Mouse (Mus musculus): ENCODE measurements at regions not wholly inside any gene's neighbourhood (a gene's known extent, or its start where the extent isn't known, plus 50 kb on each side); places are given as distances from the start of the nearest gene placed in this dataset.
A peak's percentile ranks its signal among the peaks of the same experiment; 100 is the strongest.

DNA sequence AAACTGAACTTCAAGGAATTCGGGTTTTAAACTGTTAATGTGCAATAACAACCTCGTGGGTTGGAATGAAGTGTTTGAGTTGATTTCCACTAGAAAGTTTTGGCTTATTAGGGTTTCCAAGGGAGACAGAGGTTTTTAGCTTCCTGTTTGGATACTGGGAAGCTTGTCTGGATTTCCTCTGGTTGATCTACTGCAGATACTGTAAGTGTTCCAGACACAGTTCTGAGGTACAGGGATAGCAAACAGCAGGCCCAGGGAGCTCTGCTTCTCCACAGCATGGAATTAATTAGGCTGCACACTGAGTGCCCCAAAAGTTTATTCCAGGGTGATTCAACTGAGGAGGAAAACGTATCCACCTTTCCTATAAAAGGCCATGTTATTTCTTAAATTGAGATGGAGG lies 381.0 kb upstream of the Mpdz start:
- DNase-seq: no peak

DNA sequence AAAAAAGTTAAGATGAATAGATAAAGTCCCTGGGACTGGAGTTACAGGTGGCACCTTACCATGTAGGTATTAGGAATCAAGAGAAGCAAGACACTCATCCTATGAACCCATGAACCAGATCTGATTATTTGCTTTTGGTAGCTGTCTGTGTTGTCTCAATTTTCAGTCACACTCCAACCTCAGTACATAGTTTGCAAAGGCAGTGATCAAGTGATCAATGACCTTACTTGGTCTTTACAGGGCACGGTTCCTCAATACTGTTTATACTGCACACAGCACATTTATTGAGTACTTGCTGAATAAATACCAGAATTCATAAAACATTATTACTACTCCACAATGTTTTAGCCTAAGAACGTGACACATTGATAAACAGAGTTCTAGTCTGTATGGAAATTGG lies 346.7 kb upstream of the Mpdz start:
- no peak for DNase-seq

DNA sequence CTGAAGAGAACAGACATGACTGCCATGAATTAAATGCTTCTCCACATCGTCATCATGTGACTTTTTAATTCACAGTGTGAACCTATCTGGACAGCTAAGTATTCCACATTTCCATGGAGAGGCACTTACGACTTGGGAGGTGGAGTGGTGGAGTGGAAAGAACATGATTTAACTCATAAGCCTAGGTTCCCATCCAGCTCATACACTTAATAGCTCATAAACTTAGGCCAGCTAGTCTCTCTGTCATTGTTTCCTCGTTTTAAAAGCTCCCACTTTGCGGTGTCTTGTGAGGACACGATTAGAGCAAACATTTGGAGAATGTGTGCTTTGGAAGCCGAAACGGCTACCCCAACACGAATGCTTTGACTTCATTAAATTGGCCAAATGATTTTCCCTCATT lies 346.0 kb upstream of the Mpdz start:
- DNase-seq: no peak

DNA sequence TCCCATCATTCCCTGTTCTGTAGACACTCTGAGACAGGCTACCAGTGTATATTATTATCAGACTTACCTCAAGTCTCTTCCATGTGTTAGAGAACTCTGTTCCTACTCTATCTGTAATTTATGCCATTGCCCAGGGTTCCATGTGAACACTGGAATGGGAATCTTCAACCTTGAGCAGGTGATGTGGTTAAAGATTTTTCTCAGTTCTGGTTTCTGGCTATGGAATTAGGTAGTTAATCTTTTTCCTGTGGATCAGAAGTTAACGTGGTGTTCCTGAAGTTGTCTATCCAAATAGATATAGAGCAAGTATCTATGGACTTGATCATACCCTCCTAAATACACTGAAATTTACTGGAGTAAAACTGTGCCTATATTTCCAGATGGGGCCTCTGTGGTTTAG lies 339.4 kb upstream of the Mpdz start:
- peak in 1 of 2 experiments; percentile 11 for DNase-seq

DNA sequence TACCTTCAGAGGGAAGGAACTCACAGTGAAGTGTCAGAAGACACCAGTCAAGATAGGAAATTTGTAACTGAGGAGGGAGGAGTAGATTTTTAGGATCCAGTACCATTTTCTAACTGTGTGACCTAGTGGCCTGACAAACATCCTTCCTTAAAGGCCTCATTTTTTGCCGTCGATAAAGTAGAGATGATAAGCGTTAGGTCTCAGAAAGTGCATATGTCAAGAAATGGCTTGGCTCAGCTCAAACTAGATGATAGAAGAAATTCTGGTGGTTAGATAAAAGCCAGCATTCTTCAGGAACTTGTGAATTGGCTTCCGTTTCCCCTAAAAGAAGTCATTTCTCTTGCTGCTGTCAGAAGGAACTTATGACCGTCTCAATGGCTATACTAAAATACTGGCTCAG lies 324.1 kb upstream of the Mpdz start:
- no peak for DNase-seq

DNA sequence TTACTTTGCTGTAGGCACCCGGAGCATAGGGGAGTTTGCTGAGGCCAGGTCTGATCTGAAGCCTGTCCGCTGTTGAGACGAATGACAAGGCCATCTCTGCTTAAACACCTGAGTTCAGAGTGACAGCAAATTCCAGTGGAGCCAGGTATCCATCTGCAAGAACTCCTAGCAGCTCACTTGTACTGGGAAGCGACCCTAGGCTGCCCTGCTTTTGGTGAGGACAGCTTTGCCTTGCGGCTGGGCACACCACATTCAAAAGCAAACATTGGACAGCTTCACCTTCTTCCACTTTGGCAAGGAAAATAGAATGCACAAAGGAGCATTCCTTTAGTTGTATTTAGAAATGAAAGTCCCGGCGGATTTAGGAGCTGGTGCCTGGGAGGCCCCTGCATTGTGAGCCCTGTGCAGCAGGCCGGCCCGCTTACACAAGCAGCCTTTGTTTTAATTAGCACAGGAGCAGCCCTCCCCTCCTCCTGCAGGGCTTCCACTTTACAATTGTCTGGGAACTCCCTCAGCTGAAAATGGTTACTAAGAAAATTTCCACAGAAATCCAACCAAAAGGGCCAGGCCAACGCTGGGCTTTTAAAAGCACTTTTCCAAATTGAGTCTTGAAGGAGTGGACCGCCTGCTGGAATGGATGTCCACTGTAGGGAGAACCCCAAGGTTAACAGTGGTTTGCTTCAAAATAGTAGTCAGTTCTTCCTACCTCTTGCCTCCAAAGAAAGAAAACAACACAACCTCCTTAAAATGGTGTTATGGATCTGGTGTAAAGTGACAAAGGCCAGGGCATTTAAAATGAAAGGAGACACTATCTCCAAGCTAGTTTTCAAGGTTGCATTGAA lies 321.6 kb upstream of the Mpdz start:
- DNase-seq: peak in 1 of 2 experiments; percentile 6

DNA sequence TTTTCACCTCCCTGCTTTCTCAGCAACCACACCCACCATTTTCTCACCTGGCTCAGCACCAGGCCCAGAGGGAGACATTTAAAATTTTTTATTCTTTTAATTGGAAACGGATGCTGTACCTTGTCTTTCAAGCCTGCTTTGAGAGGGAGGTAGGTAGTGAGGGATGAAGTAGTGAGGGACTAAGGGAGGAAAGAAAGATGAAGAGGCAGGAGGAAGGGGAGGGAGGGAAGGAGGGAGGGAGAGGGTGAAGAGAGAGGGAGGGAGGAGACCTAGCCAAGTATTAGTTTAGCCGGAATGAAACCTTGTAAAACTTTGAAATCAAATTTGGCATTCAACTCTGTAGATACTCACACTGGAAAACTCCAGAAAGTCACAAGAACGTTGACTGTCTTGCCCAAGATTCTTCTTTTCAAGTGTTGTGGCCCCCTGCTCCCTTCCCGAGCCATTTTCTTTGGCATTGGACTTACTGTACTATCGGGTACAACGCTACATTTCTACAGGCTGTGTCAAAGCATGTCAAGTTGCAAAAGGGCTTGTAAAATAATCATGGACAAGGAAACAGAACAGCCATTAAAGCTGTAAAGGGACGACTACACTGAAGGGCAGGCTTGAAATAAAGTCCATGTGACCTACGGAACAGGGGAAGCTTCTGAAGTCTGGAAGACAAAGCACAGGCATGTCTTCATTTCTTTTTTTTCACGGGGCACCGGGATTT lies 320.9 kb upstream of the Mpdz start:
- DNase-seq: no peak

DNA sequence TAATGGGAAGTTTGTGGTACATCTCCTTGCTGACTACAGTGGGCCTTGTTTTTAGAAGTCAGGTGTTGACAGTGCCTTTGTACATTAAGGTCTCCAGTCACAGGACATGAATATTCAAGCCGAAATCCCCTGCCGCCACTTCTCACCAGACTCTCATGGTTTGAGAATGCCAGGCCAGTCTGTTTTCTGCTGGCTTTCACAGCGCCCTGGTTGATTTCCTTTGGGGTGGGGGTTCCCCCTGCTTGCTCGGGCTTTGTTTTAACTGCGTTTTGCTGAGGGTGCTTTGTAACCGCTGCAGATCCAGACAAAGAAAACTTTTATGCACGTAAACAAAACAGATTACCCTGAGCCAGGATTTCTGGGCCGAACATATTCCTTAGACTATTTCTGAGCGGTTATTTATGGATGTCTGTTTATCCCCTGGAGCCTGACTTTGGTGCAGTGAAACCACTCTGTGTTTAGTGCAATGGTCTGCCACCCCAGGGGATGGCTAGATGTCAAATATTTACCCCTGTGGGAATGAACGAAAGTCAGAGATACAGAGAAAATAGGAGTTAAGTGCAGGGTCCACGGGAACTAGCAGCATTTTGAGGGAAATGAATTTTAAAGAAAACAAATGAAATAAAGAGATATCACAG lies 320.1 kb upstream of the Mpdz start:
- no peak for DNase-seq

DNA sequence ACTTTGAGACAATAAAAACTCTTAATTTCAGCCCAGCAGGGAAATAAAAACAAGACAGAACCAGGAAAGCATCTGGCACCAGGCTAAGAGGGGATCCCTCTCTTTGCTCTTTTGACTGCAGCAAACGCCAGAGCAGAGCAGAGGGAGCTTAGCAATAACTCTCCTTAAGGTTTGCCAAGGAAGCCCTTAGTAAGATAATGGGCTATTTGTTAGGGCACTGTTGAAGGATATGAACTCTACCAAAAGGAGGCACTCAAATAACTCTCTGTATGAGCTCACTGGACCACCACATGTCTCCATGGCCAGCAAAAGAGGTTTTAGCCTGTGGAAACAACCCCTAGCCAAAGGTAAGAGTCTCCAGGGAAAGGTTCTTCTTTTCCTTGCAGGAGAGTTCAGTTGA lies 315.3 kb upstream of the Mpdz start:
- no peak for DNase-seq

DNA sequence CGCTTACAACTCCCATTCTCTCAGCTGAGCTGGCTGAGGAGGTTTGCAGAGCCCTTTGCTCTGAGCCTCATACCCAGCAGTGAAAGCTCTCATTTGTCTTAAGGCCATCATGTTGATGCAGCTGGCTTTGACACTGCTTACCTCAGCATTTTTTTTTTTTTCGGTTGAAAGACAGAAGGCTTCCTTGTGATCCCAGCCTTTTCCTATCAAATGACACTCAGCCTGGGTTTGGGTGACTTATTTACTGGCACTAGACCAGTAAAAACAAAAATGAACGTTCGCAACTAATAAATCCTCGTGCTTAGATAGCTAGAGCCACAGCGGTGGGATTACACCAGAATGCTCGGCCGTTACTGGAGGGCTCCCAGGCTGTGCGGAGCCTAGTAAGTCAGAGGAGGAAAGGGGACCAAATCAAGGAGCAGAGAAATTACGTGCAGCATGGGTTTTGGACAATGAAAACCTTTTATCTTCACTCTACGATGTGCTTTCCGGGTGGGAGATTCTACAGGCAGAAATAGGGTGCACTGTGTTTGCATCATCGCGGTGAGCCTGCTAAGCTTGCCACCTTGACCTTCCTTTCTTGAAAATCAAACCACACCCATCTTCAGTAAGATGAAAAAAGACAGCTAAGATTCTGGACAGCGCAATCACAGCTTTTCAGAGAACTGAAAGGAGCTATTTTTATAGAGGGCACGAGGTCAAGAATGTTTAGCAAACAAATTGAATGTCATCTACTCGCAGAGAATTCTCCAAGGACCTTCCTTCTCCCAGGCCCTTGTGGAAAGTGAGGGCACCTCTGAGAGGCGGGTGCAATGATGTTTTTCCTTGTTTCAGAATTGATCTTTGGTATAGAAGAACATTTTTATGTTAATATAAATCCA lies 302.3 kb upstream of the Mpdz start:
- peak; percentile 16 to 38 for DNase-seq

DNA sequence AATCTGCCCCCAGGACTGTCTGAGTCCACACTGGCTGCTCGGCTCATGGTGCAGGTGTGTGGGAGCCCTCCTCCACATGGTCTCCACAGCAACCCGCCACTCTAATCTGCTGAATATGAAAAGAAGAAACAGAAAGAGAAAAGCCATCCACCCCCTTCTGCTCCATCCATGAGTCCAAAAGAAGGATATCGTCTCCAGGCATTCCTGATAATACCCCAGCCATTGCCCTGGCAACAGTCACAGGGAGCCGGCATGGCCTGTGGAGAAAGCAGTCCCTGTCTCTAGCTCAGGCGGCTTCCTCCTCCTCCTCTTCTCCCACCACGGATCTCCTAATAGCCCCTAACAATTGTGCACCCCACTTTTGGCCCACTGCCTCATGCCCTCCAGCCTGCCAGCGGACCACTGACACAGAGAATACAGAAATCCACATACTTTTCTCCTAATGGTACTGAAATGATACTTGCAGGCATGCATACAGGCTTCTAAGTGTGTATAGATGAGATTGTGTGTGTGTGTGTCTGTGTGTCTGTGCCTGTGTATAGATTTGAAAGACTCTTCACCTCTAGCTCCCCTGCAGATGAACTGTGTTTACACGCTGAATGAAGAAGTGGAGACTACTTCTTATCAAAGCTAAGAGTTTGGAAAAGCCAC lies 301.5 kb upstream of the Mpdz start:
- no peak for DNase-seq

DNA sequence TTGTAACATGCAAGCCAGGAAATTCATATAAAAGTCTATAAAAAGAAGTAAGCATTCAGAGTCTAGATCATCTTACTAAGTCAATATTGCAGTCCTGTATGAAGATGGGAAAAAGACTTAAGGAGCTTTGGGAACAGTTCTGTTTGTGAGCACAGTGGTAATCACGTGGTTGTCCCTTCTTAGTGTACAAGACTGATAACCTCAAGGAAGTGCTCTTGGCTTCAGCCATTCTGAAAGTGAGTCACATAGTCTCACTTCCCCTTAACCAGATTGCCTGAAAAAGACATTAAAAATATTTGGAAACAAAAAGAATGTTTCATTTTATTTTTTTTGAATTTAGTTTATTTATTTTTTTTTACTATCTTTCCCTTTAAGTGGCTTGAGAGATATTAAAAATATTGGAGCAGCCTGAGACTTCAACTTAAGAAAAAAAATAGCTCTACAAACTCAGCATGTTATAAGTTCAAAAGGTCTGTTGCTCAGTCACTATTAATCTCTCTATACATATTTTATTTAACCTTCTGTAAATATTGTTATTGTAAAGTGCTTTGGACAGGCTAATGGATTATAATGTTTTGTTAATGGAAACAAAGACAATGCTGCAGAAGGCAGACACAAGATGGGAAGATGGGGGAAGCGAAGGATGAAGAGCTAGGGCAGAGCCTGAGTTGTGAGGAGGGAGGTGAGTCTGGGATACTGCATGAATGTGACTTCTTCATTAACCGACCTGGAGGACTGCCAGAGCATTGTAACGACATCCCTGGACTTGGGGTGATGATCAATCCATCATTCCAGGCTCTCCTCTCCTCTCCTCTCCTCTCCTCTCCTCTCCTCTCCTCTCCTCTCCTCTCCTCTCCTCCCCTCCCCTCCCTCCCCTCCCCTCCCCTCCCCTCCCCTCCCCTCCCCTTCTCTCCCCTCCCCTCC lies 300.2 kb upstream of the Mpdz start:
- DNase-seq: peak; percentile 9 to 29

DNA sequence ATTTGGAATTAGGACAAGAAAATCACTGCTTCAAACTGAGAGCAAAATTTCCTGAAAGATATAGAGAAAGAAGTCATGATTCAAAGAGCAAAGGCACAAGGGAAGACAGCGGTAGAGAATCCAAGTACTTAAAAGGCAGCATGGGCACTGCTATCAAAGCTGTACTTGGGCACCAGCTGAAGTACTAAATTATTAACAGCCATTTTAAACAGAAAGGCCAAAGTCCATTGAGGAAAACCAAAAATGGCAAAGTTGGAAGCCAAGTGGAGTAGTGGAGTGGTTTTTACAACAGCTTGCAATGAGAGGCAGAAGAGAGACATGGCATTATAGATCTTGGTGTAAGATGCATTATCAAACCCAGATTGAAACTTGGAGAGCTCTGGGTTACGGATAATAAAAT lies 291.8 kb upstream of the Mpdz start:
- peak in 1 of 2 experiments; percentile 6 for DNase-seq

DNA sequence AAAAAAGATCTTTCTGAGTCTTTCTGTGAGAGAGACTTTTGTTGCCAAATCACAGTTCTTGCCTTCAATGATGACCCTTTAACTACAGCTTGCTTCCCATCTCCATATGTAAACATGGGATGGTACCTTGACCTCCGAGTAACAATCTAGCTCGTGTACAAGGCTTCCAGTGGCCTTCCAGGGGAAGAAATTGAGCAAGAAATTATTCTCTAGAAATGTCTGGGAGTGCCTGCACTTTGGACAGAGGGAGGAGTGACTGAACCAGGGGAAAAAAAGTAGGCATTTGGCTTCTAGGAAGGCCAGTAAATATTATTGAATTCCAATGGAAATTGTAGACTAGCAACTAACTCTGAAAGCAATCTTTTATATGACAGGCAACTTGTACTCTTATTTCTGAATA lies 287.8 kb upstream of the Mpdz start:
- peak; percentile 44 to 53 for DNase-seq

DNA sequence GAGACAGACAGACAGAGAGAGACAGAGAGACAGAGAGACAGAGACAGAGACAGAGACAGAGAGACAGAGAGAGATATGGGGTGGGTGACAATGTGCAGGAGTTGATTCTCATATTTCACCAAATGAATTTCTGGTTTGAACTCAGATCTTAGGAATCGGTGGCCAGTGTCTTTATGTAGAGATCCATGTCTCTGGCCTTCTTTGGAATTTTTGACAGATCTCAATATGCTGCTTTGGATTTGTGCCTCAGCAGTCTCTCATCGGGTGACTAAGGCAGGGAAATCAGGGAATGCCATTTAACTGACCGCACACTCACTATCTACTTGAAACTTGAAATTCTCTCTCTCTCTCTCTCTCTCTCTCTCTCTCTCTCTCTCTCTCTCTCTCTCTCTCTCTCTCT lies 286.3 kb upstream of the Mpdz start:
- DNase-seq: no peak

DNA sequence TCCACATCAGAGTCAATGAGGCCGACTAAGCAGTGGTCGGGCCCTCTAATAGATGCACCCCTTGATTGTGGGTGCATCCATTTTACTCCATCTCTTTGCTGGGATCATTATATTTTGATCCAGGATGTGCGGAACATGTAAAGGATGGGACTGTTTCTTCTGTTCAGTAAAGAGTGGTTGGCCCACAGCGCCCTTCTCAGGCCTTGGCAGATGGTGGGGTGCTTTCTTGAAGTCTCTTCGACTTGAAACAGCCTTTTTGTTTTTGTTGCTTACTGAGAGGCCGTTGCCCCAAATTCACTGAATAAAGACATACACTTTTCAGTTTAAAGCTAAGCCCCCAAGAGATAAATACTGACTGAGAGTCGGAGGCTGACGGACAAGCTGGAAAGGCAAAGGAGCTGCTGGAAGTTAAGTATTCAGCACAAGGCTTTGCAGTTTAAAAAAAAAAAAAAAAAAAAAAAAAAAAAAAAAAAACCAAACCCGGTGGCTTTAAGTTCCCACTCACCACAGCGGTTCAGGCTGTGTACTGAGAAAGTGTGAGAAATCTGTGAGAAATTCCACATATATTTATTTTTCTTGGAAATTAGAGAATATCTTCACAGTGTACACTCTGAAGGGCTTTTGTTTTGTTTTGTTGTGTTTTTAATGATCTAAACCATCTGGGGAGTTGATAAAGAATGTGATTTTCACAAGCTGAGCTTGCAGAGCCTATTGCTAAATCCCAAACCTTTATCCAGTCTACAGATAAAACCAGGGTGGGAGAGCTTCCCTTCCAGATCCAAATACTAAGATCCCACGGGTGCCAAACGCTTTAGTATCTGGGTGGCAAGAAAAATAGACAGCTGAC lies 285.3 kb upstream of the Mpdz start:
- DNase-seq: no peak

DNA sequence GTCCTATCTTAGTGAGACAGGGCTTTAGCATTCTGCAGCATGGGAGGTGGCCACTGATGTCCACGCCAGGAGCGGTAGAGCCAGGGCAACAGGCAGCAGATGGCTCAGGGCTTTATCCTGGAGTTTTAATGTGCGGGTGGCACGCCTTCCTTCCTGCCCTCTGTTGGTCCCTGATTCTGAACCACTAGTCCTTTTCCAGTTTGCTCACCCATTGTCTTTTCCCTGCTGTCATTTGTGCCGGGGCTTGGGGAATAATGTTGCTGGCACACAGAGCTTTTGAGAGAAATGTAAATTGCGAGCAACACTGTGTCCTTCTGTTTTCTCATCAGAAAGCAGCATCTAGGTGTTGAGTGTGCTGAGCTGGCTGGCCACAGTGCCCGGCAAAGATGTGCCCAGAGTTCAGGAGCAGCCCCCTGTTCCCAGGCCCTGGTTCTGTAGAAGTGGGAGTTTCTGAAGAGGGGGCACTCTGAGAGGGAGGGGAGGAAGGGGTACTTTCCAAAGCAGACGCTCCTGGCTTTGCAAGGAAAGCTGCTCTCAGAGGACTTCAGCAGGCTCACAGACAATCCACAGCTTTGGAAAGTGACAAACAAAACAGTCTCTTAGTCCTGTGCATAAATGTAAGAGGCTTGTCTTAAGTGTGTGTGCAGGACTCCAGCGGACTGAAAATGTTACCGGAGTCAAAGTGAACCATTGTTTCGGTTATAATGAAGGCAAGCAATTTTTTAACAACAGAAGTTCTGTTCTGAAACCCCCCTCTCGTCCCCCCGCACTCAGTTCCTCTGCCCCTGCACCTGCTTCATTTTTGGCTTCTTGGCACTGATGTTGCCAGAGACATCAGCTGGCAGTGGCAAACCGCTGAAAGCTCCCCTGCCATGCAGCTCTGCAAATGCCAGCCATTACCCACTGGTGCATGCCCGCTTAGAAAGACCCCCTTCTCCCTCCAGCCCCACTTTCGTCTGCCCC lies 284.4 kb upstream of the Mpdz start:
- no peak for DNase-seq

DNA sequence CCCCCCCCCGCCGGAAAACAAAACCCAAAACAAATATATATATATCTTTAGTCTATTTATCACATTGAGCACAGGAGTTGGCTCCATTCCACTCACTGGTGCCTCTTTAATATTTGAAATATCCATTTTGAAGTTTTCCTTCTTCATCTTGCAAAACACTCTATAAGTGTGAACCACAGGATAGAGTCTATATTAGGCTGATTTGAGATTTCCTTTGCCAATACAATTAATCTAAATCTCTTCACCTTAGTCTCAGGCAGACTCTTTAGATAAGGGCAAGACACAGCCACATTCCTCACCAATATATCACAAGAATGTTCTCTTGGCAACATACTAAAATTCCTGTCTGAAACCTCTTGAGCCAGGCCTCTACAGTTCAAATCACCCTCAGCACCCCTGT lies 282.1 kb upstream of the Mpdz start:
- no peak for DNase-seq

DNA sequence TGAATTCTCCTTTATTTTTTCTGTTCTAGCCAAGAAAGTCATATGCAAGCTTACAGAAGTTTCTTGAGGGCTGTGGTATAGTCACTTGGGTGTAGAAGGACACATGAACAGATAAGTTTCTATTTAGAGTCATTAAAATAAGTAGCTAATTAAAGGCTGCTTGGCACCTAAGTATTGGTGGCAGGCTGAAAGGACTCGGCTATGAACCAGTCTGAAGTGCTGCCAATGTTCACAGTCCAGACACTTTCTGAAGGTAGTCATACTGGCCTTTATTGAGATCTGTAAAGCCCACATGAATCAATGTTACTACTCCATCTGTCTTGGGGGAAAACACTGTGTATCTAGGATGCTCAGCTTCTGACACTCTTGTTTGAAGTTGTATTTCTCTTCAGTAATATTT lies 269.8 kb upstream of the Mpdz start:
- DNase-seq: no peak

Data from kidney, postnatal 36 days (tissue).